Mouse (Mus musculus) layer of hippocampus, adult 18-20 months (tissue): ENCODE data around the gene Prrt3. TPM values are rescaled to one million over a fixed set of nuclear protein-coding genes. Genes with fewer than 3 reads are reported as not detected.

Experiments used
- DNase-seq, 2 experiments: peaks; one replicate each; pipeline ENCODE4 v3.0.0; 2022; ENCODE audit warnings: low spot score in 2 of 2
- long read RNA-seq: library from polyadenylated mRNA; stranded (forward); transcript quantifications from one replicate; pipeline ENCODE4 v2.0.0, GENCODE M21; 2021
- total RNA-seq, 2 experiments: library from RNA; stranded (reverse); gene quantifications; 2 replicates each; pipeline ENCODE4 v1.2.3; 2021

Gene Prrt3
- total RNA-seq = 10 to 100 TPM; 50.5 to 55.0 TPM
- long read RNA-seq, transcript Prrt3-202 (4 exons, 3,424 nt) = major isoform, 37 of 142 reads
- long read RNA-seq, transcript Prrt3-203 (4 exons, 3,741 nt) = minor isoform, 20 of 142 reads
- long read RNA-seq, partial matches to known transcripts = 28 of 142 reads
- long read RNA-seq, other reads (novel, unspliced or antisense) = 54 of 142 reads

- peak; percentile 71 to 75 for DNase-seq
Observed at GRCm38 (mm10) chr6:113501388-113502084, at the start of gene Prrt3. Gene Prrt3 (minus strand): TSS chr6:113501931.

DNA sequence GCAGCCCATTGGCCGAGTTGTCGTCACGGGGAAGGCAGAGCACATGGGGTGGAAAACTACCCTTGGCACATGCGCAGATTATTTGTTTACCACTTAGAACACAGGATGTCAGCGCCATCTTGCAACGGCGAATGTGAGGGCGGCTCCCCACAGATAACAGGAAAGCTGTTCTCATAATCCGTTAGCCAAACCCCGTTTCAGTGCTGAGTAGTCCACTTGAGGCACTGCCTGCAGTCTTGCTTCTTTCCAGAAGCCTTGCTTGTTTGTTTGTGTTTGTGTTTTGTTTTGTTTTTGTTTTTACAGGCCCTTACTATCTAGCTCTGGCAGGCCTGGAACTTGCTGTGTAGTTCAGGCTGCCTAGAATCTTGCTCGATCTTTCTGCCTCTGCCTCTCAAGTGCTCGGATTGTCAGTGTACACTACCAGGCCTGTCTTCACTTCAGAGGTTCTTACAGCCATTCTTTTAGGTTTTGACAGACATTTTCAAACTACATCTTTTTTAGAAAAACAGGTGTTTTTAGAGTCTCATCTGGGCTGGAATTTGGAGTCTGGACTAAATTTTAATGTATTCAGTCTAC is 42.3 kb upstream of the Prrt3 start:
- DNase-seq = no peak

- no peak for DNase-seq
Observed at GRCm38 (mm10) chr6:113541610-113542009, 39.9 kb upstream of the Prrt3 start.

GRCm38 (mm10) chr6:113534886-113535285 is 33.2 kb upstream of the Prrt3 start:
- DNase-seq = no peak

DNA sequence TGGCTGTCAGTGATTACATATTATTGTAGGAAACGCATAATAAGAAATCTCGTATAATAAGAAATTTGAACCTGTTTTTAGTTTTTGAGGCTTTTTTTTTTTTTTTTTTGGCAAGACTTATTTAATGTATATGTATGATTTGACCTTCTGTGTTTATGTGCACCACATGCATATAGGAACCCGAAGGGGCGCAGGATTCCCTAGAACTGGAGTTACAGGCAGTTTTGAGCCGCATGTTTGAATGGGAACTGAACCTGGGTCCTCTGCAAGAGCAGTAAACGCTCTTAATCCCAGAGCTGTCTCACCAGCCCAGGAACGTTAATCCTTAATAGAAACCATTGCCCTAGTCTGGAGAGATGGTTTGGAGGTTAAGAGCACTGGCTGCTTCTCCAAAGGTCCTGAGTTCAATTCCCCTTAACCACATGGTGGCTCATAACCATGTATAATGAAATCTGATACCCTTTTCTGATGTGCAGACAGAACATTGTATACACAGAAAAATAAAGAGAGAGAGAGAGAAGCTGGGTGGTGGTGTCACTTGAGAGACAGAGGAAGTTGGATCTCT is 30.2 kb upstream of the Prrt3 start:
- DNase-seq = no peak

GRCm38 (mm10) chr6:113530932-113531839 is 29.5 kb upstream of the Prrt3 start, which contains the start of the genes Emc3 and Fancd2:
Gene Emc3 (minus strand): TSS chr6:113531652.
Gene Fancd2 (plus strand): TSS chr6:113531682.
- peak; percentile 85 to 94 for DNase-seq

GRCm38 (mm10) chr6:113523420-113523819 is 21.7 kb upstream of the Prrt3 start:
- DNase-seq = no peak

- DNase-seq = no peak
Observed at GRCm38 (mm10) chr6:113522310-113522709, 20.6 kb upstream of the Prrt3 start.

DNA sequence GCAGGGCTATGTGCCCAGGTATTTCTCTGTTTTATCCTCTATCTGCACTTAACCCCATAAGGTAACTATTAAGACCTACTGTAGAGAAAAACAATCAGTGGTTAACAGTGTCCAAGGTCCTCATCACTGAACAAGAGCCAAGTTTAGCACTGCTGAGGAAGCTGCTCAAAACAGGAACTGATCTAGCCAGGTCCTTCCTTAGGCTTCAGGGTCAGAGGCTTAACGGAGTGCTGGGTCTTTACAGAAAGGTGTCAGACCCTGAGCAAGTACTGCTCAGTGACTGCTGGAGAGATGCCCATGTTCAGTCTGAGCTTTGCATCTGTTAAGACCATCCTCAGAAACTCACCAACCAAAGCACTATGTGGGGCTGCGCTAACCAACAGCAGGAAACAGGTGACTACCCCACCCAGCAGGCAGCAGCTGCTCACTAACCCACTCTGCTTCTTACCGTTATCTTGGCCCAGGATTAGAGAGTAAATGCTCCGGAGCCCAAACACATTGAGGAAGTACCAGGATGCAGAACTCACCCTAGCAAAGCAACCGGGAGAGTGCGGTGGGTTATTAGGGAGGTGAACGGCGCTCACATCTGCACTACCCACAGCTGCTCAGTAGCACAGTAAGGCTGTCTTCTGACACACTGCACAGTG is 15.8 kb upstream of the Prrt3 start:
- no peak for DNase-seq

DNA sequence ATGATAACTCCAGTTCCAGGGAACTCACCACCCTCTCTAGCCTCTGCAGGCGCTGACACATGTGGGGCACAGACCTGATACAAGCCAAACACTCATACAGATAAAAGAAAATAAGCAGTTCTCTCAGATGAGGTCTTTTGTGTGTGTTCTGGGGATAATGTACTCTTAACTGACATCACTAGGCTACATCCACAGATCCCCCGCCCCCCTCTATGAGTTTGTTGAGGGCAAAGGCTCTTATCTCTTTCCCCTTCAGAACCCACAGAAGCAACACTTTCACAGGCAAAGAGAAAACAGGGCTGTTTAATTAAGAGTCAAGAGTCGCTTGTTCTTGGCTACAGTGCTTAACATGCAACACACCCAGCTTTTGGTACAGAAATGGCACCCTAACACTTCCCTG is 12.9 kb upstream of the Prrt3 start:
- no peak for DNase-seq

DNA sequence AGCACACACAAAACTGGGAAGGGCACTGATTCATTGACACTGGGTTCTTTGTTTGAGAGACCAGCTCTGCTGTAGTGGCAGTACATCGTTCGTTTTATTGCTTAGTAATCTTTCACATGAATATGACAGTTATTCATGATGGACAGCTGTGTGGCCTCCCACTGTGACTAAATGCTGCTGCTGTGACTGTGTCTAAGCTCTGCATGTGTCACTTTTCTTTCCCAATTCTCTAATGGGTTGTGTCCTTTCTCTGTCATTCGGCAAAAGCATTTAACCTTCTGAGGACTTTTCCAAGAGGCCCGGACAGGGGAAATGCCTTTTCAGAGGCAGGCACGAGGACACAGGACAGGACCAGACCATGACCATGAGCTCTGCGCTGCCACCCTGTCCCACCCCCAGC is 12.2 kb upstream of the Prrt3 start:
- DNase-seq = no peak

- no peak for DNase-seq
Observed at GRCm38 (mm10) chr6:113508947-113509280, 7.2 kb upstream of the Prrt3 start.

DNA sequence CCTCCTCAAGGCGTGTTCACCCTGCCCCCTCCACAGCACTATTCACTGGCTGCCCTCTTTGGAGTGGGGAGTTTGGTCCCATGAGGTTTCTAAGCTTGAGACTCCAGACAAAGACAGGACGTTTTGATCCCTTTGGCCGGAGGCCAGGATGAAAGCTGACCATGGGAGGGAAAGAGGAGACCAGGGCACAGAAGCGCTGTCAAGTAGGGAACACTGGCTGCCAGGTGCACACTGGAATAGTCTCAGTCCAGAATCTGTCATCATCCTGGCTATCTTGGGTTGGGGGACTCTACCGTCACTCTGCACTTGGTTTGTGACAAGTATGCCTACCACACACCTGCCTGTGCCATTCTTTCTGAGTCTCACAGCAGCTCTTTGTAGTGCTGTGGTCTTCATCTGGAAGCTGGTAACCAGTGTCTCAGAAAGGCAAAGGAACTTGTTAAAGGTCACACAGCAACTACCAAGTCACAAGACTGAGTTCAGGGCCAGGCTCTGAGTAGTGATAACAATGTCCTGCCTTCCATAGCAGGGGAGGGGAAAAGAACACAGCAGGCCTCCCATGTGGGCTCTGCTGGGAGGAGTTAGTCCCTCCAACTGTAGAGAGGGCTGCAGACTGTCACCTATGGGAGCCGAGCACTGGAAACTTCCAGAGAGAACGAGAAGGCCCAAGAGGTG is 6.7 kb upstream of the Prrt3 start:
- DNase-seq = no peak

- DNase-seq = no peak
Observed at GRCm38 (mm10) chr6:113507130-113507529, 5.4 kb upstream of the Prrt3 start.

DNA sequence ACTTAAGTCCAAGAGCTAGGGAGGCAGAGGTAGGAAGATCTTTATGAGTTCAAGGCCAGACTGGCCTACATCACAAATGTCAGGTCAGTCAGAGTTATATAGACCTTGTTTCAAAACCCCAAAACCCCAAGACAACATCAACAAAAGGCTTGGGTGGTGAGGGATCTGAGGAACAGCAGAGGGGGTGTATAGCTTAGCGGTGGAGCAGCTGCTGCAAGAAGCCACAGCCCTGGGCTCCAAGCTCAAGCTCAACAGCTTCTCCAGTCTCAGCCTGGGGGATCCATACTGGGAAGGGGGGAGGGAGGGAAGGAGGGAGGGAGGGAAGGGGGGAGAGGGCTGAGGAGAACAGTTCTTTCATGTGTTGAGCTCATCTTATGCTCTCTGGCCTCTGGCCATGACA is 4.0 kb upstream of the Prrt3 start:
- no peak for DNase-seq

DNA sequence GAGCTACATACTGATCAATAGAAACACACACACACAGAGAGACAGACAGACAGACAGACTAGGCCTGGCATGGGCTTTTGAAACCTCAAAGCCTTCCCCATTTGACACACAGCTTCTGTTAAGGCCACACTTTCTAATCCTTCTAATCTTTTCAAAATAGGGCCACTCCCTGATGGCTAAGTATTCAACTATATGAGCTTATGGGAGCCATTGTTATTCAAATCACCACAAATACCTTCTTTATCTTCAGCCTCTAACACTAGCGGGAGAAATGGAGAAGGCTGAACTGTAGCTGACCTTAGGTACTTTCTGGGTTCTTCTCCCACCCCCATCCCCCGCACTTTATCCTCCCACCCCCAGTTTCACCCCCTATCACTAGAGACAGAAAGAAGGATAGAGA is 1.1 kb upstream of the Prrt3 start:
- DNase-seq = no peak

DNA sequence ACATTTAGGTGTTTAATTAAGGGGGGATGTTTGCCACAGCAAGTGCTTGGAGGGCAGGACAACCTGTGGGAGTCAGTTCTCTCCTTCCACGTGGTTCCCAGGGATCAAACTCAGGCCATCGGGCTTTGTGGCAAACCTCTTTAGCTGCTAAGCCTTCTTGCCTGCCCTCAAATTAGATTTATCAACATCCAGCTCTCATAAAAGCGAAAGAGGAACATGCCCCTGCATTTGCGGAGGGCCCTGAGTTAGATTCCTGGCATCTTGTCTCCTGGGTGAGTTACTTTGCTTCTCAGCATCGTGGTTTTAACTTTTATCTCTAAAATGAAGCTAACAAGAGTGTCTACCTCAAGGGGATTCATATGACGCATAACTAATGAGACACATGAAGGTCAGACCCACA is 2.4 kb downstream of the Prrt3 start:
- DNase-seq = no peak

DNA sequence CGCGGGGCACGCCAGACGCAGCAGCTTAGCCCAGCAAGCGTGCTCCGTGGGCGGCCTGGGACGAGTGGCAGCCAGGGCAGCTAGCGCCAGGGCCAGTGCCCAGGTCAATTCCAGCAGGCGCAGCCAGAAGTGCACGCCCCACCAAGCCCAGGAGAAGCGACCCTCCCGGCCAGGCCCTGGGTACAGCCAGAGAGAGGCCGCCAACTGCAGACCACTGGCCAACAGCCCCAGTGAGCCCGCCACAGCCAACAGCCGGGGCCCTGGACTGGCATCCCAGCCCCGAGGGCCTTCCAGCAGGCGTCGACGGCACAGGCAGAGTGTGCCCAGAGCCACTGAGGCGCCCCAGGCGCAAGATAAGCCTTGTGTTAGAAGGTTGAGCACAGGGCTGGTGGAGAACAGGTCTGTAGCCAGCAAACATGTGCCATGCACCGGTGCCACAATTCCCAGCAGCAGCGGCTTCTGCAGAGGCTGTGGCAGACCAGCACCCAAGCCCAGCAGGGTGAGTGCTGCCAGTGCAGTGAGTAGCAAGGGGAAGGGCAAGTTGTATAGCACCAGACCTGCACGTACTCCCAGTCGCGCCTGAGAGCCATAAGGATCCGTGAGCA is 6.6 kb downstream of the Prrt3 start:
- no peak for DNase-seq

DNA sequence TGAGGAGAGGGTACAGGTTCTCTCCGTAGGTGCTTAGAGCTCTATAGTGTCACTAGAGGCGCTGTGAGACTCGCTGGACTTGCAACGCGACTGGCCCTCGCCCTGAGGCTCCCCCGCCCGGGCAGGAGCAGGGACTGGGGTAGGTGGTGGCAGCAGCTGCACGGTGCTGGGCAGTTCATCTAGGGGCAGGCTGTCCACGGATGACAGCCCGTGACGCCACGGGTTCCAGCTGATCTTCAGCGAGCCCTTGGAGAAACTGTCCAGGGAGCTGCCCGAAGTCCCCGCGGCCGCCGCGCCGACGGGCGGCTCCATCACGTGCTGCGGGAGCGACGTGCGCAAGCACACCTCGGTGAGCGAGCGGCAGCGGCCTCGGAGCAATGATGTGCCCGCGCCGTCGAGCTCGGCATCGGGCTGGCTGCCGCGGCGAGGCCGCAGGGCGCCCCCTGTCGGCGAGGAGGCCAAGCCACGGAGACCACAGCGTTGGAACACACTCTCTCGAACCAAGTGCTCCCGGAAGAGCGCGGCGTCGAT is 7.4 kb downstream of the Prrt3 start:
- DNase-seq = peak in 1 of 2 experiments; percentile 71
